Mouse (Mus musculus) MEL (cell line): ENCODE measurements around the gene Olfr1396. TPM values are rescaled to one million over a fixed set of nuclear protein-coding genes. Genes with fewer than 3 reads are reported as not detected.

Source experiments
- DNase-seq: peaks from one replicate; pipeline ENCODE4 v3.0.0; 2011; ENCODE audit warnings: low read depth, low spot score
- H3K27ac ChIP-seq: 2 replicates; pipeline ENCODE4 v1.5.1; 2012; ENCODE audit warnings: low read depth, mild to moderate bottlenecking, control low read depth, low read length, moderate library complexity; ENCODE audit not compliant: control insufficient read depth
- H3K27me3 ChIP-seq, 2 experiments: fragments of 150-350 bp in 1 of 2; sonication (generic) in 1 of 2; 2 replicates each; pipeline ENCODE4 v1.6.1; 2012; ENCODE audit warnings: low read length in 2 of 2, mild to moderate bottlenecking in 2 of 2, improper control_type of control experiment in 1 of 2, moderate library complexity in 1 of 2; ENCODE audit not compliant: insufficient read depth in 2 of 2, control insufficient read depth in 1 of 2
- H3K36me3 ChIP-seq, 2 experiments: 2 replicates each; pipeline ENCODE4 v1.6.1; 2012 to 2014; ENCODE audit warnings: low read length in 2 of 2, improper control_type of control experiment in 1 of 2, inconsistent platforms in 1 of 2, mild to moderate bottlenecking in 1 of 2; ENCODE audit not compliant: insufficient read depth in 2 of 2, control insufficient read depth in 1 of 2
- H3K4me1 ChIP-seq, 2 experiments: fragments of 150-350 bp in 1 of 2; sonication (generic) in 1 of 2; 2 replicates each; pipeline ENCODE4 v1.6.1; 2012; ENCODE audit warnings: low read length in 2 of 2, improper control_type of control experiment in 1 of 2, mild to moderate bottlenecking in 1 of 2; ENCODE audit not compliant: insufficient read depth in 2 of 2, control insufficient read depth in 1 of 2
- H3K4me3 ChIP-seq, 2 experiments: fragments of 150-350 bp in 1 of 2; sonication (generic) in 1 of 2; 2 replicates each; pipeline ENCODE4 v1.5.1; 2012; ENCODE audit warnings: low read depth in 2 of 2, low read length in 2 of 2, mild to moderate bottlenecking in 2 of 2, moderate library complexity in 2 of 2, control low read depth in 1 of 2, improper control_type of control experiment in 1 of 2; ENCODE audit not compliant: control insufficient read depth in 1 of 2, insufficient read depth in 1 of 2
- H3K79me2 ChIP-seq: 2 replicates; pipeline ENCODE4 v1.6.1; 2012; ENCODE audit warnings: mild to moderate bottlenecking, low read length, moderate library complexity; ENCODE audit not compliant: control insufficient read depth, poor library complexity, insufficient read depth
- H3K9ac ChIP-seq: 2 replicates; pipeline ENCODE4 v1.6.1; 2012; ENCODE audit warnings: low read depth, mild to moderate bottlenecking, control low read depth, low read length, moderate library complexity; ENCODE audit not compliant: control insufficient read depth, poor library complexity, severe bottlenecking
- H3K9me3 ChIP-seq: fragments of 150-350 bp; sonication (generic); replicated peaks from 2 replicates; pipeline ENCODE4 v1.6.1; 2012; ENCODE audit warnings: mild to moderate bottlenecking, low read length, improper control_type of control experiment, moderate library complexity; ENCODE audit not compliant: insufficient read depth
- BHLHE40 ChIP-seq: IDR thresholded peaks from 2 replicates; pipeline ENCODE4 v1.6.1; 2012; ENCODE audit warnings: low read depth, mild to moderate bottlenecking, inconsistent platforms, low read length, improper control_type of control experiment, borderline replicate concordance
- CHD1 ChIP-seq: IDR thresholded peaks from 2 replicates; pipeline ENCODE4 v1.6.1; 2012; ENCODE audit warnings: low read depth, mild to moderate bottlenecking, inconsistent platforms, low read length, improper control_type of control experiment
- CHD2 ChIP-seq: IDR thresholded peaks from 2 replicates; pipeline ENCODE4 v1.6.1; 2011; ENCODE audit warnings: low read length, improper control_type of control experiment
- CTCF ChIP-seq, 3 experiments: IDR thresholded peaks in 2 of 3; conservative IDR thresholded peaks in 1 of 3; 2 replicates each; pipeline ENCODE4 v1.5.1; 2011 to 2012; ENCODE audit warnings: low read length in 3 of 3, low read depth in 2 of 3, mild to moderate bottlenecking in 2 of 3, improper control_type of control experiment in 1 of 3, inconsistent platforms in 1 of 3, mixed read lengths in 1 of 3, moderate library complexity in 1 of 3; ENCODE audit not compliant: control insufficient read depth in 1 of 3, insufficient read depth in 1 of 3, poor library complexity in 1 of 3, severe bottlenecking in 1 of 3
- E2F4 ChIP-seq: IDR thresholded peaks from 2 replicates; pipeline ENCODE4 v1.6.1; 2011; ENCODE audit warnings: low read depth, low read length, improper control_type of control experiment, borderline replicate concordance
- ELF1 ChIP-seq: IDR thresholded peaks from 2 replicates; pipeline ENCODE4 v1.6.1; 2014; ENCODE audit warnings: low read depth, mild to moderate bottlenecking, inconsistent platforms, low read length, improper control_type of control experiment, moderate library complexity
- ETS1 ChIP-seq: IDR thresholded peaks from 2 replicates; pipeline ENCODE4 v1.6.1; 2012; ENCODE audit warnings: low read depth, mild to moderate bottlenecking, inconsistent platforms, low read length, improper control_type of control experiment, moderate library complexity
- GABPA ChIP-seq: IDR thresholded peaks from 2 replicates; pipeline ENCODE4 v1.6.1; 2012; ENCODE audit warnings: low read depth, mild to moderate bottlenecking, inconsistent platforms, low read length, improper control_type of control experiment, moderate library complexity
- GATA1 ChIP-seq: IDR thresholded peaks from 2 replicates; pipeline ENCODE4 v1.6.1; 2011; ENCODE audit warnings: low read depth, low read length, improper control_type of control experiment
- KAT2A ChIP-seq: conservative IDR thresholded peaks from 2 replicates; pipeline ENCODE4 v1.6.1; 2012; ENCODE audit warnings: low read depth, low read length, improper control_type of control experiment, inconsistent platforms
- MAX ChIP-seq: IDR thresholded peaks from 2 replicates; pipeline ENCODE4 v1.6.1; 2011; ENCODE audit warnings: low read length, improper control_type of control experiment
- MAZ ChIP-seq: IDR thresholded peaks from 2 replicates; pipeline ENCODE4 v1.6.1; 2012; ENCODE audit warnings: low read depth, mild to moderate bottlenecking, inconsistent platforms, low read length, improper control_type of control experiment
- MEF2A ChIP-seq: IDR thresholded peaks from 2 replicates; pipeline ENCODE4 v1.6.1; 2014; ENCODE audit warnings: low read depth, mild to moderate bottlenecking, inconsistent platforms, low read length, improper control_type of control experiment; ENCODE audit not compliant: poor library complexity, insufficient replicate concordance, severe bottlenecking; ENCODE audit errors: extremely low read depth
- MYB ChIP-seq: IDR thresholded peaks from 2 replicates; pipeline ENCODE4 v1.6.1; 2011; ENCODE audit warnings: mild to moderate bottlenecking, low read depth, low read length, improper control_type of control experiment
- MYC ChIP-seq: IDR thresholded peaks from 2 replicates; pipeline ENCODE4 v1.6.1; 2011; ENCODE audit warnings: low read depth, mild to moderate bottlenecking, low read length, improper control_type of control experiment, moderate library complexity
- NELFE ChIP-seq: IDR thresholded peaks from 2 replicates; pipeline ENCODE4 v1.6.1; 2011; ENCODE audit warnings: low read depth, low read length, improper control_type of control experiment
- NRF1 ChIP-seq: IDR thresholded peaks from 2 replicates; pipeline ENCODE4 v1.6.1; 2014; ENCODE audit warnings: low read depth, mild to moderate bottlenecking, inconsistent platforms, low read length, improper control_type of control experiment, moderate library complexity; ENCODE audit not compliant: poor library complexity, insufficient read depth, severe bottlenecking
- POLR2A ChIP-seq, 2 experiments: IDR thresholded peaks; 2 replicates each; pipeline ENCODE4 v1.6.1; 2011 to 2012; ENCODE audit warnings: low read length in 2 of 2, mild to moderate bottlenecking in 2 of 2, control low read depth in 1 of 2, improper control_type of control experiment in 1 of 2, low read depth in 1 of 2, moderate library complexity in 1 of 2; ENCODE audit not compliant: control insufficient read depth in 1 of 2, insufficient read depth in 1 of 2, poor library complexity in 1 of 2
- POLR2AphosphoS2 ChIP-seq: IDR thresholded peaks from 2 replicates; pipeline ENCODE4 v1.6.1; 2011; ENCODE audit warnings: low read length, improper control_type of control experiment
- POLR2AphosphoS5 ChIP-seq: IDR thresholded peaks from 2 replicates; pipeline ENCODE4 v1.6.1; 2012; ENCODE audit warnings: low read depth, borderline replicate concordance, mild to moderate bottlenecking, inconsistent platforms, low read length, moderate library complexity, mixed read lengths
- RAD21 ChIP-seq: IDR thresholded peaks from 2 replicates; pipeline ENCODE4 v1.6.1; 2011; ENCODE audit warnings: mild to moderate bottlenecking, low read depth, low read length, improper control_type of control experiment
- RCOR1 ChIP-seq: IDR thresholded peaks from 2 replicates; pipeline ENCODE4 v1.6.1; 2012; ENCODE audit warnings: low read depth, mild to moderate bottlenecking, inconsistent platforms, low read length, improper control_type of control experiment
- SIN3A ChIP-seq: IDR thresholded peaks from 2 replicates; pipeline ENCODE4 v1.6.1; 2012; ENCODE audit warnings: low read length, improper control_type of control experiment, inconsistent platforms
- SMC3 ChIP-seq: IDR thresholded peaks from 2 replicates; pipeline ENCODE4 v1.6.1; 2011; ENCODE audit warnings: low read depth, low read length, improper control_type of control experiment
- TAL1 ChIP-seq: IDR thresholded peaks from 2 replicates; pipeline ENCODE4 v1.6.1; 2012; ENCODE audit warnings: mild to moderate bottlenecking, inconsistent platforms, low read length, moderate library complexity, mixed read lengths
- TBP ChIP-seq: IDR thresholded peaks from 2 replicates; pipeline ENCODE4 v1.8.0; 2011; ENCODE audit warnings: low read depth, low read length, improper control_type of control experiment
- TCF12 ChIP-seq: IDR thresholded peaks from 2 replicates; pipeline ENCODE4 v1.6.1; 2014; ENCODE audit warnings: low read depth, mild to moderate bottlenecking, inconsistent platforms, low read length, improper control_type of control experiment, moderate library complexity
- UBTF ChIP-seq: IDR thresholded peaks from 2 replicates; pipeline ENCODE4 v1.6.1; 2012; ENCODE audit warnings: low read depth, mild to moderate bottlenecking, inconsistent platforms, low read length, improper control_type of control experiment, moderate library complexity, borderline replicate concordance; ENCODE audit not compliant: insufficient read depth
- ZC3H11A ChIP-seq: IDR thresholded peaks from 2 replicates; pipeline ENCODE4 v1.6.1; 2012; ENCODE audit warnings: low read depth, mild to moderate bottlenecking, inconsistent platforms, low read length, improper control_type of control experiment
- ZKSCAN1 ChIP-seq: IDR thresholded peaks from 2 replicates; pipeline ENCODE4 v1.6.1; 2012; ENCODE audit warnings: low read depth, mild to moderate bottlenecking, inconsistent platforms, low read length, improper control_type of control experiment, moderate library complexity
- ZMIZ1 ChIP-seq: IDR thresholded peaks from 2 replicates; pipeline ENCODE4 v1.6.1; 2012; ENCODE audit warnings: low read depth, mild to moderate bottlenecking, inconsistent platforms, low read length, improper control_type of control experiment, moderate library complexity
- ZNF384 ChIP-seq: IDR thresholded peaks from 2 replicates; pipeline ENCODE4 v1.6.1; 2012; ENCODE audit warnings: low read depth, mild to moderate bottlenecking, inconsistent platforms, low read length, improper control_type of control experiment
- polyA plus RNA-seq, 2 experiments: library from polyadenylated mRNA; stranded (reverse) in 1 of 2; unstranded in 1 of 2; fragments of >175 nt in 1 of 2; fragments of >200 nt in 1 of 2; gene quantifications; 2 replicates each; pipeline versions ENCODE4 v1.2.1 to v1.2.4; 2012; ENCODE audit warnings: low replicate concordance in 2 of 2, low read depth in 1 of 2; ENCODE audit not compliant: insufficient read length in 2 of 2, insufficient read depth in 1 of 2, missing spikeins in 1 of 2
- total RNA-seq: library from RNA; depleted of rRNA; stranded (reverse); fragments of 300-350 nt; gene quantifications from 2 replicates; pipeline ENCODE4 v1.2.3, GENCODE M21; 2012

Olfr1396 gene
- total and polyA plus RNA-seq, 3 experiments = 0.06 TPM; not detected in 2

DNA sequence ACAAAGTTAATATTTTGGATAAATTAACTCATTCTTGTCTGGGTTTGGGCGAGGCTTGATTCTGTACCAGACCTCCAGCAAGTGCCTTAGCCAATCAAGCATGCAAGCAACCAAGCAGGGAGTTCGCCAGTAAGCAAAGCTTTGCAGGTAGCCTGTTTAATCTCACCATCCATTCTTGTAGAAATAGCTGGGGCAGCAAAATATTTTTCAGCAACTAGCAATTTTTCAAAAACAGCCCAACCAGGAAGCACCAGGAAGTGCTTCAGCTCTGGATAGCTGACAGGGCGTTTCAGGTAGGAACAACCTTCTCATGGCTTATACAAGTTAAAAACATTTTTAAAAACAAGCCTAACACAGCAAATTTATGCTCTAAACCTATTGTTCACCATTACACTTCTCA is 32.8 kb downstream of the Olfr1396 start:
- Histone ChIP-seq H3K4me3 (peak overlapping the region; percentile 60 to 74), H3K9me3 (no peaks in the 10 kb centered on the region), H3K4me1 (peaks cover 56 to 61% of the 10 kb centered on the region in 2 experiments), H3K36me3 (peaks cover 0 to 78% of the 10 kb centered on the region in 2 experiments; a peak in 3 of 4 replicates), H3K9ac (peak overlapping the region; percentile 76), H3K27ac (peak overlapping the region; percentile 98), H3K79me2 (peaks cover 31% of the 10 kb centered on the region), H3K27me3 (no peaks in the 10 kb centered on the region)
- TF ChIP-seq MAX (no peak), ZNF384 (no peak), ELF1 (peak; percentile 62)
- peak; percentile 61 for DNase-seq

DNA sequence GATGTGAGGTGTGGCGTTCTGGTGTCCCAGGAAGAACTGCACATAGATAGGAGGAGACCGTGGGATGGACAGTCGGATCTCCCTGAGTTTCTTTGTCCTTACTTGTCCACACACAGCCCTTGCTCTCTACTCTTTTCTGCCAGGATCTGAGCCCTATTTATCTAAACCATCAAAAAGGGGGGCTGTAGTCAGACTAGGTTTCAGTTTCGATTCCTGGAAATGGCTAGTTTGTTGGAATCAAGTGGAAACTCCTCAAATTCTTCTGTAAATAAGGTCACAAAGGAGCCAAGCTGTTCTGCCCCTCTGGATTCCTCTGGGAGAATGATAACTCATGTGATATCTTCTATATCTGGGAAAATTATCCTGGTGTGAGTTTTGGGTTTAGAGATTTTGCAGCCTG is 33.3 kb downstream of the Olfr1396 start:
- Histone ChIP-seq H3K9ac (peak overlapping the region; percentile 76), H3K9me3 (no peaks in the 10 kb centered on the region), H3K36me3 (peaks cover 0 to 75% of the 10 kb centered on the region in 2 experiments; a peak in 3 of 4 replicates), H3K4me3 (peak overlapping the region; percentile 60 to 74), H3K27me3 (no peaks in the 10 kb centered on the region), H3K27ac (peak overlapping the region; percentile 98), H3K79me2 (peaks cover 34% of the 10 kb centered on the region), H3K4me1 (peaks cover 54 to 56% of the 10 kb centered on the region in 2 experiments)
- peak; percentile 67 for DNase-seq
- TF ChIP-seq CTCF (IDR thresholded peaks at IDR 0.05 in 2 of 3, conservative IDR thresholded peaks at IDR 0.05 in 1 of 3; ENCODE audit: control insufficient read depth in 1 of 3, insufficient read depth in 1 of 3, low read depth in 2 of 3, low read length in 3 of 3, poor library complexity in 1 of 3, severe bottlenecking in 1 of 3) (no peak), RAD21 (no peak), POLR2AphosphoS2 (no peak), GABPA (no peak), MYB (no peak), NRF1 (no peak), UBTF (no peak), ZMIZ1 (peak; percentile 37), POLR2AphosphoS5 (no peak), TAL1 (no peak), ELF1 (no peak), RCOR1 (no peak), MEF2A (no peak), TCF12 (no peak), CHD2 (no peak), MAX (no peak), NELFE (peak; percentile 34; the same call in 1 of the 2 replicates), ZC3H11A (no peak), CHD1 (no peak), BHLHE40 (no peak), ZNF384 (no peak), MYC (no peak), TBP (no peak), KAT2A (no peak), SIN3A (no peak; the same call in 1 of the 2 replicates), ZKSCAN1 (no peak), ETS1 (peak; percentile 80), MAZ (peak; percentile 53; the same call in 1 of the 2 replicates), POLR2A (IDR thresholded peaks at IDR 0.05; ENCODE audit: control insufficient read depth in 1 of 2, insufficient read depth in 1 of 2, low read depth in 1 of 2, low read length in 2 of 2, poor library complexity in 1 of 2) (no peak), SMC3 (no peak), GATA1 (peak; percentile 59), E2F4 (no peak)
